Mouse (Mus musculus) megakaryocyte, embryonic 14.5 days (primary cell): ENCODE data around the gene Akap8l.

Experiments used
- FLI1 ChIP-seq: IDR thresholded peaks from 2 replicates; pipeline ENCODE4 v1.6.1; 2012; ENCODE audit warnings: low read length, inconsistent platforms, mixed read lengths
- GATA1 ChIP-seq: IDR thresholded peaks from 3 replicates; pipeline ENCODE4 v1.6.1; 2012; ENCODE audit warnings: mixed read lengths, low read length, inconsistent platforms, borderline replicate concordance

DNA sequence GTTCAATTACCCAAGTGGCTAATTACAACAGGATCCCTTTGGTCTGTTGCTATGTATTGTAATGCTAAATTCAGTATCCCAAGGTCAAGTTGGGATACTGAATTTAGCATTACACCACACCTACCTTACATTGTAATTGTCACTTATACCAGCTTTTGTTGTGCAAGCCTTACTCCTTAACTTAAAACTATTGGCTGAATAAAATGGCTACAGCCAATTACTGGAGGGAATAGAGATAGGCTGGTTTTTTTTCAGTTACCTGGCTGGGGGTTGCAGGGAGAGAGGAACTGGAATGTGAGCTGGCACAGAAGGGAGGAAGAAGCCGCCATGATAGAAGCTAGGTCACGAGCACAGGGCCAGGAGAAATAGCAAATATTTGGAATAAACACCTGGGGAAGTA, 54.5 kb downstream of the Akap8l start:
- TF ChIP-seq GATA1 (no peak), FLI1 (no peak)
